Mouse (Mus musculus): ENCODE measurements around the gene Spata31d1c. TPM values are rescaled to one million over a fixed set of nuclear protein-coding genes. Genes with fewer than 3 reads are reported as not detected.

Gene Spata31d1c
- polyA plus RNA-seq, 1 experiment from 2014 or later, result not detected

Other genes starting within 250 kb of the Spata31d1c start
- 0.98 and 1.2 TPM in 2 replicates for gene Cntnap3, start 129.1 kb upstream of the Spata31d1c start, polyA plus RNA-seq (2015; fragmentation: Nextera tagmentation; extraction: Ambion mirVana)
- not detected in 2 replicates for gene Spata31, start 115.7 kb upstream of the Spata31d1c start, polyA plus RNA-seq (2015; fragmentation: Nextera tagmentation; extraction: Ambion mirVana)
- gene Prss47, start 19.7 kb downstream of the Spata31d1c start, polyA plus RNA-seq (2015; fragmentation: Nextera tagmentation; extraction: Ambion mirVana), result not detected in 2 replicates
- gene Mfsd14b, start 79.9 kb downstream of the Spata31d1c start, polyA plus RNA-seq (2015; fragmentation: Nextera tagmentation; extraction: Ambion mirVana), result 28.9 and 32.4 TPM in 2 replicates
- gene Olfr465-ps1, start 105.0 kb downstream of the Spata31d1c start, polyA plus RNA-seq (2015; fragmentation: Nextera tagmentation; extraction: Ambion mirVana), result not detected in 2 replicates
- gene Olfr466, start 117.2 kb downstream of the Spata31d1c start, polyA plus RNA-seq (2015; fragmentation: Nextera tagmentation; extraction: Ambion mirVana), result not detected in 2 replicates
- not detected in 2 replicates for gene Nlrp4f, start 172.9 kb downstream of the Spata31d1c start, polyA plus RNA-seq (2015; fragmentation: Nextera tagmentation; extraction: Ambion mirVana)
- gene Gm10775, start 226.5 kb downstream of the Spata31d1c start, polyA plus RNA-seq (2015; fragmentation: Nextera tagmentation; extraction: Ambion mirVana), result 0.43 and 0.74 TPM in 2 replicates
- 13.2 and 14.0 TPM in 2 replicates for gene Zfp369, start 245.8 kb downstream of the Spata31d1c start, polyA plus RNA-seq (2015; fragmentation: Nextera tagmentation; extraction: Ambion mirVana)